Mouse (Mus musculus): ENCODE measurements around the gene Akt2. TPM values are rescaled to one million over a fixed set of nuclear protein-coding genes. Genes with fewer than 3 reads are reported as not detected.

Akt2 gene
- polyA plus RNA-seq, 1 experiment from 2014 or later = 117 TPM

DNA sequence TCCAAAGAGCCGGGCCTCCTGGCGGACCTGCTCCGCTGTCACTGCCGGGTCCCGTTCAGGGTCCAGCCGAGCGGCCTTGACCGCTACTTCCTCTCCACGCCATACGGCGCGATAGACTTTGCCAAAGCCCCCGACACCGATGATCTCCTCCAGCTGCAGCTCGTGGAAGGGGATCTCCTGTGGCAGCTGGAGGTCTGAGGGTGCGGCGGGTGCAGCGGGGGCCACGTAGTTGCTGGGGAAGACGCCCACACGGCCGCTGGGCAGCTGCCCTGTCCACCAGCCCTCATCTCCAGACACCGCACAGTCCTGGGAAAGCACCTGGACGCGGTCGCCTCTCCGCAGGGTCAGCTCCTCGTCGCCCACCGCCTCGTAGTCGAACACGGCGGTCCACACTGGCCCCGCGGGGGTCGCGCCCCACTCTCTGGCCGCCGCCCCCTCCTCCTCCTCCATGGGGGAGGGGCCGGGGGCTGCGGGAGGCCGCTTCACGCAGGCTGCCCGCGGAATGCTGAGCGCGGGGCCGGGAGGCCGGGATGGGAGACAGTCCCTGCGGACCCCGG is 82.3 kb downstream of the Akt2 start:
- Histone ChIP-seq H3K4me2 (replicated peaks) (peak overlapping the region; percentile 99), H3K27ac (replicated peaks) (0 out of 2 replicates have a peak overlapping the region, but pooled peaks have one; percentile 87), H3K4me1 (peaks cover 26% of the 10 kb centered on the region), H3K4me3 (replicated peaks) (peak overlapping the region; percentile 85), H3K27me3 (no peaks in the 10 kb centered on the region), H3K9ac (peak overlapping the region; percentile 83), H3K36me3 (peaks cover 13% of the 10 kb centered on the region; the same call in 1 of the 2 replicates), H3K9me3 (replicated peaks) (no peaks in the 10 kb centered on the region)
- 0 out of 2 replicates have a peak, but pooled peaks have one; percentile 10 for ATAC-seq (ENCODE audit: insufficient number of reproducible peaks, low FRiP score, low TSS enrichment, low read depth)
- WGBS = 3% methylated on average over 51 of the region's 52 CpGs

DNA sequence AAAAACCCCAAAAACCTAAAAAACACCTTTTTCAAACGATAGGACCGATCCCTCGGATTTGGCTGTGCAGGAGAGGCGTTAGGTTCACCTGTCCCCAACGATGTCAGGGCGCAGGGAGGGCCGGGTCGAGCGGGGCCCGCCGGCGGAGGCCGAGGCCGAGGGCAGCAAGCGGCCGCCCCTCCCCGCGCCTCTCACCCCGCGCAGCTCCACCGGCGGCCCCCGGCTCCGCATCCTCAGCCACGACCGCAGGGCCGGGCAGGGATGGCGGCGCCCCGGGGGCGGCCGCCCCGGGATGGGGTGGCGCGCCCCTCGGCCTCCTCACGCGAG is 82.8 kb downstream of the Akt2 start:
- Histone ChIP-seq H3K4me2 (replicated peaks) (peak overlapping the region; percentile 99), H3K36me3 (peaks cover 13% of the 10 kb centered on the region; the same call in 1 of the 2 replicates), H3K4me1 (peaks cover 26% of the 10 kb centered on the region), H3K9me3 (replicated peaks) (no peaks in the 10 kb centered on the region), H3K4me3 (replicated peaks) (peak overlapping the region; percentile 85), H3K9ac (peak overlapping the region; percentile 83), H3K27ac (replicated peaks) (peak overlapping the region; percentile 87), H3K27me3 (no peaks in the 10 kb centered on the region)
- peak; percentile 61 for ATAC-seq (ENCODE audit: insufficient number of reproducible peaks, low FRiP score, low TSS enrichment, low read depth)
- under 1% methylated on average over 38 of the region's 38 CpGs for WGBS

GRCm38 (mm10) chr7:27674522-27675221 is 83.3 kb downstream of the Akt2 start, which contains the start of gene Map3k10:
Gene Map3k10, minus strand, starts transcription at chr7:27674598.
- Histone ChIP-seq H3K4me3 (replicated peaks) (peak within 1 kb of the TSS; percentile 85), H3K4me1 (peaks cover 26% of the 10 kb centered on the region), H3K9me3 (replicated peaks) (no peaks in the 10 kb centered on the region), H3K36me3 (peaks cover 13% of the 10 kb centered on the region; the same call in 1 of the 2 replicates), H3K27ac (replicated peaks) (peak within 1 kb of the TSS; percentile 87), H3K4me2 (replicated peaks) (peak within 1 kb of the TSS; percentile 99), H3K9ac (peak within 1 kb of the TSS; percentile 83), H3K27me3 (no peaks in the 10 kb centered on the region)
- under 1% methylated on average over 31 of the region's 31 CpGs for WGBS
- peak; percentile 96 for ATAC-seq (ENCODE audit: insufficient number of reproducible peaks, low FRiP score, low TSS enrichment, low read depth)

GRCm38 (mm10) chr7:27675222-27675612 is 83.9 kb downstream of the Akt2 start:
- H3K9ac ChIP-seq = no peak overlapping the region
- H3K27me3 ChIP-seq = no peaks in the 10 kb centered on the region
- H3K9me3 ChIP-seq (replicated peaks) = no peaks in the 10 kb centered on the region
- peak overlapping the region; percentile 85 for H3K4me3 ChIP-seq (replicated peaks)
- peaks cover 9% of the 10 kb centered on the region; the same call in 1 of the 2 replicates for H3K36me3 ChIP-seq
- no peak overlapping the region; the same call in 1 of the 2 replicates for H3K27ac ChIP-seq (replicated peaks)
- H3K4me1 ChIP-seq = peaks cover 26% of the 10 kb centered on the region
- ATAC-seq (ENCODE audit: insufficient number of reproducible peaks, low FRiP score, low TSS enrichment, low read depth) = no peak
- H3K4me2 ChIP-seq (replicated peaks) = peak overlapping the region; percentile 99
- 29% methylated on average over 14 of the region's 14 CpGs for WGBS

DNA sequence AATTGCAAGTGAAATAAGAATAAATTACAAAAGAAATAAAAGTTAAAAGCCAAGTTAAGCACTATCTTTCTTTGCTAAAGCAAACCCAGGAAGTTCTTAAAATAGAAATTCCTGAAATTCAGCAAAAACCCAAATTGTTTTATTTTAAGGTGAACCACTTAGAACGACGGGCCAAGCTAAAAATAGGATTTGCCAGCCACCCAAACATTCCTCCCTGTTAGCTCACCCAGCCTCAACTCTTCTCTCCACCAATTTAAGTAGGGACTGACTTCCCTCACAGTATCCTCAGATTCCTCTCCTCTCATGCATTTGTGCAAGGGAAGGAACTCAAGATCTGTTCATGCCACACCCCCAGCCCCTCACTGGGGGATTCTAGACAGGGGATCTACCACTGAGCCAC is 91.9 kb downstream of the Akt2 start:
- Histone ChIP-seq H3K4me2 (replicated peaks) (no peak overlapping the region), H3K36me3 (no peaks in the 10 kb centered on the region), H3K27me3 (no peaks in the 10 kb centered on the region), H3K4me3 (replicated peaks) (no peak overlapping the region), H3K9ac (no peak overlapping the region), H3K27ac (replicated peaks) (no peak overlapping the region), H3K9me3 (replicated peaks) (no peaks in the 10 kb centered on the region), H3K4me1 (peaks cover 2% of the 10 kb centered on the region)
- ATAC-seq (ENCODE audit: insufficient number of reproducible peaks, low FRiP score, low TSS enrichment, low read depth) = no peak
- WGBS = 38% methylated on average over 2 of the region's 2 CpGs

GRCm38 (mm10) chr7:27685220-27685619 is 93.9 kb downstream of the Akt2 start:
- Histone ChIP-seq H3K9me3 (replicated peaks) (no peaks in the 10 kb centered on the region), H3K9ac (no peak overlapping the region), H3K36me3 (no peaks in the 10 kb centered on the region), H3K4me3 (replicated peaks) (no peak overlapping the region), H3K27me3 (no peaks in the 10 kb centered on the region), H3K27ac (replicated peaks) (no peak overlapping the region), H3K4me2 (replicated peaks) (peak overlapping the region; percentile 28; the same call in 1 of the 2 replicates), H3K4me1 (peaks cover 11% of the 10 kb centered on the region)
- no peak for ATAC-seq (ENCODE audit: insufficient number of reproducible peaks, low FRiP score, low TSS enrichment, low read depth)
- 29% methylated on average over 5 of the region's 5 CpGs for WGBS

GRCm38 (mm10) chr7:27685681-27686080 is 94.3 kb downstream of the Akt2 start:
- WGBS = under 1% methylated on average over 6 of the region's 6 CpGs
- Histone ChIP-seq H3K4me2 (replicated peaks) (peak overlapping the region; percentile 28; the same call in 1 of the 2 replicates), H3K36me3 (no peaks in the 10 kb centered on the region), H3K27me3 (no peaks in the 10 kb centered on the region), H3K4me1 (peaks cover 11% of the 10 kb centered on the region), H3K27ac (replicated peaks) (no peak overlapping the region), H3K9ac (no peak overlapping the region), H3K4me3 (replicated peaks) (no peak overlapping the region), H3K9me3 (replicated peaks) (no peaks in the 10 kb centered on the region)
- ATAC-seq (ENCODE audit: insufficient number of reproducible peaks, low FRiP score, low TSS enrichment, low read depth) = no peak

DNA sequence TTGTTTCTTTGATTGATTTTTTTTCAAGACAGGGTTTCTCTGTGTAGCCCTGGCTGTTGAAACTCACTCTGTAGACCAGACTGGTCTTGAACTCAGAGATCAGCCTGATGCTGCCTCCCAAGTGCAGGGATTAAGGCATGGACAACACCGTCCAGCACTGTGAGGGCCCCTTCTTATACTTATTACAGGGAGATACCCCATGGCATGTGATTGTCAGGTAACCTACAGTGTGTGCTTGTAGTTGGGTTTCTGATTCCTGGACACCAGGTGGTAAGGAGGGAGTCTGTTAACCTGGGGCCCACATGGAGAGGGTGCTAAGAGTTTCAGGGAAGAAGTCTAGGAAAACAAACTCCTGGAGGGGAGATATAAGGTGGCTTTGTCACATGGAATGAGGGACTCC is 95.7 kb downstream of the Akt2 start:
- no peak for ATAC-seq (ENCODE audit: insufficient number of reproducible peaks, low FRiP score, low TSS enrichment, low read depth)
- H3K9me3 ChIP-seq (replicated peaks) = no peaks in the 10 kb centered on the region
- H3K4me1 ChIP-seq = peaks cover 11% of the 10 kb centered on the region
- no peaks in the 10 kb centered on the region for H3K36me3 ChIP-seq
- no peak overlapping the region for H3K4me3 ChIP-seq (replicated peaks)
- H3K27ac ChIP-seq (replicated peaks) = no peak overlapping the region
- WGBS = 96% methylated on average over 1 of the region's 1 CpGs
- no peak overlapping the region for H3K9ac ChIP-seq
- no peak overlapping the region for H3K4me2 ChIP-seq (replicated peaks)
- H3K27me3 ChIP-seq = no peaks in the 10 kb centered on the region

DNA sequence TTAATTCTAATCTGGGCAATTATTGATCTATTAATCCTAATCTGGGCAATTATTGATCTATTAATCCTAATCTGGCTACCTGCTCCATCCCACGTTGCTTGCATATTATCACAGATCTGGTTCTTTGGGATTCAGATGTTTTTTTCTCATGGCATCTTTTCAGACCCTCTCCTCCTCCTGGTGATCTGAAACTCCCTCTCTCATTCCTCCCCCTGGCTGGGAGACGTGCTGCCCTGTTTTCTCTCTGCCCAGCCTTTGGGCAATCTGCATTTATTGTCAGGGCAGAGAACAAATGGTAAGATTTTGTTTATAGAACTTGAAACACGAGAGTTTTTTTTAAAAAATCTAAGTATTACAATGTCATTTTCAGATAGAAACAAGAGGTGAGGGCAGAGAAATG is 96.5 kb downstream of the Akt2 start:
- Histone ChIP-seq H3K36me3 (no peaks in the 10 kb centered on the region), H3K4me2 (replicated peaks) (peak overlapping the region; percentile 62), H3K9ac (no peak overlapping the region), H3K27me3 (no peaks in the 10 kb centered on the region), H3K27ac (replicated peaks) (no peak overlapping the region), H3K4me3 (replicated peaks) (0 out of 2 replicates have a peak overlapping the region, but pooled peaks have one; percentile 54), H3K4me1 (peaks cover 11% of the 10 kb centered on the region), H3K9me3 (replicated peaks) (no peaks in the 10 kb centered on the region)
- ATAC-seq (ENCODE audit: insufficient number of reproducible peaks, low FRiP score, low TSS enrichment, low read depth) = no peak
- 61% methylated on average over 3 of the region's 3 CpGs for WGBS

DNA sequence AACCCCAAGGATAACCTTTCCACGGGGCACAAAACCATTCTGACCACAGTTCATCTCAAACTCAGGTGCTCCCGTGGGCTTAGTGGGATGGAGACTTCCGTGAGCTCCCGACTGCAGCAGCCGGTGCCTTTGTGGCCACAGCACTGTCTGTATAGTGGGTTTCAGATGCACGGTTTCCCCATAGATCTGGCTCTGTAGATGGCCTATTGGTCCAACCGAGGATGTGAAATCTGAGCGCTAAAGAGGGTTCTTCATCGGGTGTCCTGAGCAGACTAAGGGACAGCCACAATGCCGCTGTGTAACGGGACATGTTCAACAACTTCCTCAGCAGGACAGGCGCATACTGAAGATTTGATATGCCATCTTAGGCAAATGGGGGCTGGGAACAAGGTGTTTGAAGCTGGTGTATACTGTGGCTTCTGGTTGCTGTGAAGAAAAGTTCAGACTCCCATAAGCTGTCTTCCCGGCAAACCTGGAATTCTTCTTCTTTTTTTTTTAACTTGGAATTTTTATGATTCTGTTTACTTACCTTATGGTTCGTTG is 97.0 kb downstream of the Akt2 start:
- no peak for ATAC-seq (ENCODE audit: insufficient number of reproducible peaks, low FRiP score, low TSS enrichment, low read depth)
- Histone ChIP-seq H3K27ac (replicated peaks) (peak overlapping the region; percentile 79), H3K27me3 (no peaks in the 10 kb centered on the region), H3K36me3 (no peaks in the 10 kb centered on the region), H3K9me3 (replicated peaks) (no peaks in the 10 kb centered on the region), H3K4me2 (replicated peaks) (peak overlapping the region; percentile 62), H3K4me1 (peaks cover 11% of the 10 kb centered on the region), H3K4me3 (replicated peaks) (peak overlapping the region; percentile 54), H3K9ac (peak overlapping the region; percentile 31)
- WGBS = 32% methylated on average over 14 of the region's 14 CpGs

DNA sequence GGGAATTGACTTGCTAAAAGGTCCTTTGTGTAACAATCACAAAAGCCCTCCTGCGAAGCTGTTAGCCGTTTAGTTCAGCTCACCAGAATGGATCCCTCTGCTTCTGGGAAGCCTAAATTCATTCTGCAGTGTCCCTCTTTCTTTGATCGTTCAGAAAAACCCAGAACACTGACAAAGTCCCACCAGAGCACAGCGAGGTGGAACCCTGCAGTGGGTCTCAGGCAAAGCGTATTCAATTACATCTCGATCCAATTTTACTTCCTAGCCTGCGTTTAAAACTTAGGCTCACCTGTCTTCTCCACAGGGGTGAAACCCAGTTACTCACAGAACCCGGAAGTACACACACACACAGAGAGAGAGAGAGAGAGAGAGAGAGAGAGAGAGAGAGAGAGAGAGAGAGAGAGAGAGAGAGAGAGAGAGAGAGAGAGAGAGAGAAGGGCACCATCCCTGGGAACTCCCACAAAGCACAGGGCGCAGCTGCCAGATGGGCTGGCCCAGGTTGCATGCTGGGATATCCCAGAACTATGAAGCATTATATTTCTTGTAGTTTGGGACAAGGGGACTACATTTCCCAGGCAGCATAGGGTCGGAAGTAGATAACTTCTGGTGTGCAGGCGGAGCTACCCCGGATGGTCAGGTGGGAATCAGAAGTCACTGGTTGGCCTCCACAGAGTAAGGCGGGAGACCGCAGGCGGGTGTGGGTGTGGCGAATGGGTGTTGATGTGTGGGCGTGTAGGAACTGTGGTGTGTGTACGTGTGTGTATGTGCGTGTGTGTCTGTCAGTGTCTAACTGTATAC is 97.7 kb downstream of the Akt2 start, which contains the start of gene Zfp607b:
Zfp607b (plus strand) TSS at position 526 of the 798 bp plus-strand sequence.
- peak; percentile 99 for ATAC-seq (ENCODE audit: insufficient number of reproducible peaks, low FRiP score, low TSS enrichment, low read depth)
- H3K4me2 ChIP-seq (replicated peaks) = peak within 1 kb of the TSS; percentile 62
- H3K9me3 ChIP-seq (replicated peaks) = no peaks in the 10 kb centered on the region
- peak within 1 kb of the TSS; percentile 54 for H3K4me3 ChIP-seq (replicated peaks)
- H3K9ac ChIP-seq = peak within 1 kb of the TSS; percentile 35
- peaks cover 11% of the 10 kb centered on the region for H3K4me1 ChIP-seq
- H3K27ac ChIP-seq (replicated peaks) = peak within 1 kb of the TSS; percentile 79
- under 1% methylated on average over 19 of the region's 19 CpGs for WGBS
- no peaks in the 10 kb centered on the region for H3K36me3 ChIP-seq
- no peaks in the 10 kb centered on the region for H3K27me3 ChIP-seq

Data from embryonic facial prominence, embryonic 15.5 days (tissue).